Mouse (Mus musculus) liver, postnatal 0 days (tissue): ENCODE measurements at regions not wholly inside any gene's neighbourhood (a gene's known extent, or its start where the extent isn't known, plus 50 kb on each side); places are given as distances from the start of the nearest gene placed in this dataset.

Source experiments
- CTCF ChIP-seq: sonication (generic); IDR thresholded peaks from 2 replicates; pipeline ENCODE4 v1.5.1; 2016; ENCODE audit warnings: antibody characterized with exemption, low read depth
- EP300 ChIP-seq: IDR thresholded peaks from 2 replicates; pipeline ENCODE4 v1.6.1; 2016; ENCODE audit warnings: antibody characterized with exemption, low read depth, mild to moderate bottlenecking

- TF ChIP-seq CTCF (no peak), EP300 (no peak)
Measured at GRCm38 (mm10) chr6:50885771-50886360, 231.6 kb upstream of the Npvf start.
